Mouse (Mus musculus) spleen, adult 2 months (tissue): ENCODE measurements around the gene Ctnnd2.

ENCODE experiments used
- CTCF ChIP-seq: fragments of 200-500 bp; IDR thresholded peaks from 2 replicates; pipeline ENCODE4 v1.5.1; 2011; ENCODE audit warnings: mild to moderate bottlenecking, inconsistent platforms; ENCODE audit not compliant: insufficient read depth, insufficient read length, insufficient replicate concordance; ENCODE audit errors: extremely low read depth
- POLR2A ChIP-seq: fragments of 200-500 bp; IDR thresholded peaks from 2 replicates; pipeline ENCODE4 v1.6.1; 2011; ENCODE audit warnings: low read depth, low read length, inconsistent platforms

GRCm38 (mm10) chr15:31051496-31051895, 879.1 kb downstream of the Ctnnd2 start:
- TF ChIP-seq POLR2A (no peak), CTCF (no peak)
